Mouse (Mus musculus) midbrain, postnatal 0 days (tissue): ENCODE data around the gene Gm20388. TPM values are rescaled to one million over a fixed set of nuclear protein-coding genes. Genes with fewer than 3 reads are reported as not detected.

ENCODE experiments used
- ATAC-seq: fragments of 200-750 bp; cut with Nextera tagmentation; 2 replicates; pipeline ENCODE4 v1.8.0; 2017; ENCODE audit warnings: moderate number of reproducible peaks, mild to moderate bottlenecking, moderate TSS enrichment, moderate library complexity; ENCODE audit not compliant: low FRiP score
- DNase-seq: peaks from one replicate; pipeline ENCODE4 v3.0.0-alpha.2; 2015; ENCODE audit warnings: low spot score
- H3K27ac ChIP-seq: fragments of 300-500 bp; sonication (generic); 2 replicates; pipeline ENCODE4 v1.5.1; 2014; ENCODE audit warnings: low read depth, mild to moderate bottlenecking, low read length, mixed read lengths
- H3K27me3 ChIP-seq: fragments of 300-500 bp; sonication (generic); 2 replicates; pipeline ENCODE4 v1.6.1; 2014; ENCODE audit warnings: low read length, control low read depth, mixed read lengths; ENCODE audit not compliant: insufficient read depth
- H3K36me3 ChIP-seq: fragments of 300-500 bp; sonication (generic); 2 replicates; pipeline ENCODE4 v1.6.1; 2014; ENCODE audit warnings: low read length, control low read depth, mixed read lengths; ENCODE audit not compliant: insufficient read depth
- H3K4me1 ChIP-seq: fragments of 300-500 bp; sonication (generic); 2 replicates; pipeline ENCODE4 v1.6.1; 2014; ENCODE audit warnings: mild to moderate bottlenecking, control low read depth, antibody characterized with exemption, low read length, mixed read lengths; ENCODE audit not compliant: insufficient read depth
- H3K4me2 ChIP-seq: fragments of 300-500 bp; sonication (generic); 2 replicates; pipeline ENCODE4 v1.6.1; 2014; ENCODE audit warnings: low read depth, mild to moderate bottlenecking, low read length, mixed read lengths; ENCODE audit not compliant: poor library complexity, severe bottlenecking
- H3K4me3 ChIP-seq: fragments of 300-500 bp; sonication (generic); 2 replicates; pipeline ENCODE4 v1.5.1; 2014; ENCODE audit warnings: low read depth, mild to moderate bottlenecking, low read length, moderate library complexity
- H3K9ac ChIP-seq: fragments of 300-500 bp; sonication (generic); replicated peaks from 2 replicates; pipeline ENCODE4 v1.6.1; 2014; ENCODE audit warnings: mild to moderate bottlenecking, low read length, moderate library complexity, mixed read lengths; ENCODE audit not compliant: poor library complexity, severe bottlenecking
- H3K9me3 ChIP-seq: fragments of 300-500 bp; sonication (generic); 2 replicates; pipeline ENCODE4 v1.6.1; 2016; ENCODE audit warnings: low read length, control low read depth
- CTCF ChIP-seq: IDR thresholded peaks from 2 replicates; pipeline ENCODE4 v1.5.1; 2016; ENCODE audit warnings: antibody characterized with exemption, mild to moderate bottlenecking
- WGBS: fragments of 180-500 bp; shearing (Covaris S2); extraction: QIAGEN DNeasy Blood & Tissue Kit; methylation state at CpG from one replicate; pipeline ENCODE4 v1.1.7; 2014; 5-methylcytosine and 5-hydroxymethylcytosine counted together
- polyA plus RNA-seq: library from polyadenylated mRNA; unstranded; fragments of >200 nt; fragmentation: Nextera tagmentation; extraction: Ambion mirVana; gene quantifications from 2 replicates; pipeline ENCODE4 v1.2.1, GENCODE M21; 2015
- total RNA-seq: library from RNA; depleted of rRNA; stranded (reverse); fragments of >200 nt; gene quantifications from 2 replicates; pipeline ENCODE4 v1.2.3, GENCODE M21; 2014

Gm20388 gene
- total and polyA plus RNA-seq, 2 experiments from 2014 or later, result 74.2 TPM; not detected in 1

DNA sequence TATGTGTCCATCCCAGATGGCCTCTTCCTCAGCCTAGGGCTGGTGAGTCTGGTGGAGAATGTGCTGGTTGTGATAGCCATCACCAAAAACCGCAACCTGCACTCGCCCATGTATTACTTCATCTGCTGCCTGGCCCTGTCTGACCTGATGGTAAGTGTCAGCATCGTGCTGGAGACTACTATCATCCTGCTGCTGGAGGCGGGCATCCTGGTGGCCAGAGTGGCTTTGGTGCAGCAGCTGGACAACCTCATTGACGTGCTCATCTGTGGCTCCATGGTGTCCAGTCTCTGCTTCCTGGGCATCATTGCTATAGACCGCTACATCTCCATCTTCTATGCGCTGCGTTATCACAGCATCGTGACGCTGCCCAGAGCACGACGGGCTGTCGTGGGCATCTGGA lies 3497.0 kb downstream of the Gm20388 start:
- H3K36me3 ChIP-seq, result peaks cover 6% of the 10 kb centered on the region; the same call in 1 of the 2 replicates
- DNase-seq (no peak), ATAC-seq (no peak)
- no peaks in the 10 kb centered on the region for H3K9me3 ChIP-seq
- H3K4me3 ChIP-seq, result no peak overlapping the region
- no peak overlapping the region for H3K9ac ChIP-seq
- no peak for TF ChIP-seq CTCF
- peaks cover 14% of the 10 kb centered on the region for H3K4me1 ChIP-seq
- 94% methylated on average over 13 of the region's 13 CpGs for WGBS
- no peaks in the 10 kb centered on the region for H3K27me3 ChIP-seq
- H3K27ac ChIP-seq, result no peak overlapping the region
- no peak overlapping the region for H3K4me2 ChIP-seq

DNA sequence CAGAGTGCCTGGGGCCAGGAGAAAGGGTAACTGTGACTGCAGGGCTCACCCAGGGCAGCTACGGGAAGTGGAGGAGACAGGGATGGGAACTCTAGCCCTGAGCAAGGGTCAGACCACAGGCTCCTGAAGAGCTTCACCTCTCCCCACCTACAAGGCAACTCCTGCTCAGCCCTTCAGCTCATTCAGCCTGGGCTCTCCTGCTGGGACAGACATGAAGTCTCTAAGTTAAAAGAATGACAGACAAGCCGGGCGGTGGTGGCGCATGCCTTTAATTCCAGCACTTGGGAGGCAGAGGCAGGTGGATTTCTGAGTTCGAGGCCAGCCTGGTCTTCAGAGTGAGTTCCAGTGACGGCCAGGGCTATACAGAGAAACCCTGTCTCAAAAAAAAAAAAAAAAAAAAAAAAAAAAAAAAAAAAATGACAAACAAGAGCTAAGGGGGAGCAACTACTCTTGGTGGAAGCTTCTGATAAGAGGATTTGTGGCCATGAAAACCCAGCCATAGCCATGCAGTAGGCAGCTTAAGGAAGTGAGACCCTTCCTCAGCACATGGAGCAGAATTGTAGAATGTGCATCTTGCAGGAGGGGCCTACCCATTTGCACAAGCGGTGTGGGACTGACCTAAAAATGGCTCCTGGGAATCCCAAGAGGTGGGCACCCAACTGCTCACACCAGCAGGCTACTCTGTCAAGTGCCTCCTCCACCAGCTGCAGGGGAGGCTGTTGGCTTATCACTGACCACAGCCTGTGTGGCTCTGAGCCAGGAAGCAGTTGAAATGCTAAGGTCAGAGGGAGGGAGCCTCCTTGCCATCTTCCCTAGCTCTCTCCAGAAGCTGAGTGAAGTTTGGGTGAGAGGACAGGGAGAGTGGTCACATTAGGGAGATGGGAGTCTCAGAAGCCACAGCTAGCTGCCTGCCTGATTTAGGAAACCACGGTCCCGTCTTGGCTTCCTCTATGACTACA lies 3498.2 kb downstream of the Gm20388 start:
- Histone ChIP-seq H3K36me3 (no peaks in the 10 kb centered on the region), H3K27ac (peak overlapping the region; percentile 98; the same call in 1 of the 2 replicates), H3K9me3 (no peaks in the 10 kb centered on the region), H3K4me3 (0 out of 2 replicates have a peak overlapping the region, but pooled peaks have one; percentile 47), H3K4me2 (peak overlapping the region; percentile 89), H3K9ac (peak overlapping the region; percentile 77; the same call in 1 of the 2 replicates), H3K27me3 (no peaks in the 10 kb centered on the region), H3K4me1 (peaks cover 14% of the 10 kb centered on the region)
- ATAC-seq (no peak), DNase-seq (no peak)
- no peak for TF ChIP-seq CTCF
- 75% methylated on average over 9 of the region's 9 CpGs for WGBS

DNA sequence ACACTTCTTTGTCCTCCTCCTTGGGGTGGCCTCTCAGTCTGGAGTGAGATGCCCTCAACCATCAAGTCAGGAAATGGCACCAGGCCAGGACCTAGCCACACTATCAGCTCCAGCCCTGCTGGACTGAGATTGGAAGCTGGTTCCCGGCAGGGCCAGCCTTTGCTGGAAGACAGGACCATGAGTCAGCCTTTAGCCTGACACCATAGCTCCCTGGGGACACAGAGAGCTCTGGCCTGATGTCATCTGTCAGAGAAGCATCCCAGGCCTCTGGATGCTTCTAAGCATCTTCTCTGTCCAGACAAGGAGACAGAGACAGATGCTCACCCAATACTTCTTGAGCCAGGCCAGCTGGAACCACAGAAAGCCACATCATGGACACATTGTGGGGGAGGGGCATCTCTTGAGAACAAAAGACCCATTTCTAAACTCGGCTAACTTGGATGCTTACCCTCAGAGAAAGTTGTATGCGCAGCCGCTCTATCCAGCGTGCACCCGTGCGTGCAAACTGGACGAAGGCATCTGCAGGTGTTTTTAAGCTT lies 3499.5 kb downstream of the Gm20388 start:
- DNase-seq (peak; percentile 83), ATAC-seq (no peak)
- H3K36me3 ChIP-seq, result no peaks in the 10 kb centered on the region
- peak overlapping the region; percentile 77 for H3K9ac ChIP-seq
- peak overlapping the region; percentile 47 for H3K4me3 ChIP-seq
- H3K9me3 ChIP-seq, result no peaks in the 10 kb centered on the region
- H3K27ac ChIP-seq, result peak overlapping the region; percentile 98
- 15% methylated on average over 8 of the region's 8 CpGs for WGBS
- H3K4me1 ChIP-seq, result peaks cover 14% of the 10 kb centered on the region
- TF ChIP-seq CTCF, result no peak
- no peaks in the 10 kb centered on the region for H3K27me3 ChIP-seq
- H3K4me2 ChIP-seq, result peak overlapping the region; percentile 89

DNA sequence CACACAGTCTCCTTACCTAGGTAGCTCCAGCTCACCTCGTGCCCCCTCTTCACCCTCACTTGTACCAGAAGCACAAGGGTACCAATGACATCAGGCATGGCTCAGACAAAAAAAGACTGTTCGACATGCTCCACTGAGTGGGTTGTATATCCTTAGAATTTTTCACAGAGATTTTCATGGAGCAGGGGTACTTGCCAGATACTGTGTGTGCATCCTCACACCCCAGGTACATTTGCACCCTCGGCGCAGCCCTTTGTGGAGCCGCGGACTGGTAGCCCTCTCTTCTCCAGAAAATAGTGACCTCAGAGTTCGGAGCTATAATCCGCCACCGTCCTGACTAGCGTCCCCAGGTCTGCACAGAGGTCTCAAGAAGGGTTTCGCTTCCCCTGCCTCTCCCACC lies 3500.1 kb downstream of the Gm20388 start:
- WGBS, result 2% methylated on average over 11 of the region's 11 CpGs
- peak overlapping the region; percentile 98 for H3K27ac ChIP-seq
- ATAC-seq, result peak; percentile 22; the same call in 1 of the 2 replicates
- H3K27me3 ChIP-seq, result no peaks in the 10 kb centered on the region
- peak overlapping the region; percentile 89 for H3K4me2 ChIP-seq
- no peaks in the 10 kb centered on the region for H3K9me3 ChIP-seq
- TF ChIP-seq CTCF, result no peak
- peak overlapping the region; percentile 77 for H3K9ac ChIP-seq
- peak overlapping the region; percentile 47 for H3K4me3 ChIP-seq
- H3K36me3 ChIP-seq, result no peaks in the 10 kb centered on the region
- peaks cover 14% of the 10 kb centered on the region for H3K4me1 ChIP-seq
- DNase-seq, result peak; percentile 38

DNA sequence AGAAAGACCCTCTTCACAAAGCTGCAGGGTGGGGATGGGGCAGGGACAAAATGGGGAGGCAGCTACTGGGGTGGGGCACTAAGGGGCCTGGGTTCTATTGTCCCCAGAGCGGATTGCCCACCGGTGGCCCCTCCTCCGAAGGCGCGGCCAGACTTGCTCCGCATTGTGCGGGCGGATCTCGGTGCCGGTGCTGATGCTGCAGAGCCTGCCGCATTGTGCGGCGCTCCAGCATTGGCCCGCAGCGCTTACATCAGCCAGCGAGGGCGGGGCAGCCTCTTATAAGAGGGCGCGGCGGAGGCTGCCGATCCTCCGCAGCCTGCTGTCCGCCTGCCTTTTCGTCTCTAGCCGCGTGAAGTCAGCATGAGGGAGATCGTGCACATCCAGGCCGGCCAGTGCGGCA lies 3500.6 kb downstream of the Gm20388 start, which contains the start of gene Tubb3:
TSS of gene Tubb3 (plus strand) at position 179 of the 400 bp plus-strand sequence.
- Histone ChIP-seq H3K9ac (peak within 1 kb of the TSS; percentile 77), H3K27me3 (no peaks in the 10 kb centered on the region), H3K27ac (peak within 1 kb of the TSS; percentile 98), H3K9me3 (no peaks in the 10 kb centered on the region), H3K4me2 (peak within 1 kb of the TSS; percentile 89), H3K4me3 (peak within 1 kb of the TSS; percentile 47), H3K4me1 (peaks cover 14% of the 10 kb centered on the region), H3K36me3 (no peaks in the 10 kb centered on the region)
- under 1% methylated on average over 29 of the region's 29 CpGs for WGBS
- DNase-seq (peak; percentile 97), ATAC-seq (peak; percentile 90)
- TF ChIP-seq CTCF, result no peak
